Mouse (Mus musculus) midbrain, embryonic 13.5 days (tissue): ENCODE measurements at regions not wholly inside any gene's neighbourhood (a gene's known extent, or its start where the extent isn't known, plus 50 kb on each side); places are given as distances from the start of the nearest gene placed in this dataset.

ENCODE experiments used
- ATAC-seq: fragments of 200-750 bp; cut with Nextera tagmentation; 2 replicates; pipeline ENCODE4 v1.8.0; 2017; ENCODE audit warnings: mild to moderate bottlenecking, moderate TSS enrichment, moderate library complexity
- H3K27ac ChIP-seq: fragments of 300-500 bp; sonication (generic); 2 replicates; pipeline ENCODE4 v1.5.1; 2015; ENCODE audit warnings: inconsistent platforms, mild to moderate bottlenecking, moderate library complexity
- H3K27me3 ChIP-seq: fragments of 300-500 bp; sonication (generic); 2 replicates; pipeline ENCODE4 v1.6.1; 2015; ENCODE audit warnings: mild to moderate bottlenecking, inconsistent platforms
- H3K36me3 ChIP-seq: fragments of 300-500 bp; sonication (generic); 2 replicates; pipeline ENCODE4 v1.6.1; 2015; ENCODE audit warnings: mild to moderate bottlenecking, inconsistent platforms
- H3K4me1 ChIP-seq: fragments of 300-500 bp; sonication (generic); replicated peaks from 2 replicates; pipeline ENCODE4 v1.6.1; 2015; ENCODE audit warnings: inconsistent platforms
- H3K4me2 ChIP-seq: fragments of 300-500 bp; sonication (generic); replicated peaks from 2 replicates; pipeline ENCODE4 v1.6.1; 2015; ENCODE audit warnings: moderate library complexity, mild to moderate bottlenecking, inconsistent platforms
- H3K4me3 ChIP-seq: fragments of 300-500 bp; sonication (generic); replicated peaks from 2 replicates; pipeline ENCODE4 v1.5.1; 2015; ENCODE audit warnings: mild to moderate bottlenecking, inconsistent platforms
- H3K9ac ChIP-seq: fragments of 300-500 bp; sonication (generic); replicated peaks from 2 replicates; pipeline ENCODE4 v1.6.1; 2015; ENCODE audit warnings: mild to moderate bottlenecking, inconsistent platforms
- H3K9me3 ChIP-seq: fragments of 300-500 bp; sonication (generic); 2 replicates; pipeline ENCODE4 v1.6.1; 2016; ENCODE audit warnings: mild to moderate bottlenecking, inconsistent platforms
- WGBS: fragments of 180-500 bp; shearing (Covaris S2); methylation state at CpG from one replicate; pipeline ENCODE4 v1.1.7; 2015; 5-methylcytosine and 5-hydroxymethylcytosine counted together

- no peak for ATAC-seq
- no peak overlapping the region for H3K4me2 ChIP-seq
- H3K27me3 ChIP-seq: no peaks in the 10 kb centered on the region
- no peak overlapping the region for H3K9ac ChIP-seq
- no peaks in the 10 kb centered on the region for H3K36me3 ChIP-seq
- no peak overlapping the region for H3K4me3 ChIP-seq
- no peak overlapping the region for H3K27ac ChIP-seq
- H3K4me1 ChIP-seq: no peaks in the 10 kb centered on the region
- 82% methylated on average over 5 of the region's 5 CpGs for WGBS
- H3K9me3 ChIP-seq: 0 out of 2 replicates have a peak, but pooled peaks cover 3% of the 10 kb centered on the region
Observed at GRCm38 (mm10) chr14:36617987-36618386, 350.6 kb downstream of the Ccser2 start.

DNA sequence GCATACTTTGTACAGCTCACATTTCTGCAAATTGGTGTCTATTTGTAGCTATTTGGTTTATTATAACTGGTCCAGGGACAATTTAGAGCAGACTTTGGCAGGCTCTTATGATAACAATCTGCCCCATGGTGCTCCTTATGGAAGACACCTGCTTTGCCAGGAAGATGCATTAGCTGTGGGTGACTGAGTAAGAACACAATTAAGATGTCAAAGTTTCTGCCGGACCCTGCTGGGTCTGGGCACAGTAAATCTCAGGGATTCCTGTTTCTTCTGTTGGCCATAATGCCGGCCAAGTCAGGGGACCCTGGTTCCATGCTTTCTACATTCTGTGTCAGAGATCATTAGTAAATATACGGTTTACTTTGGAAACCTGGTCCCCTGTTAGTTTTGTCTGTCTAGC is 353.7 kb downstream of the Ccser2 start:
- Histone ChIP-seq H3K4me3 (no peak overlapping the region), H3K9me3 (no peaks in the 10 kb centered on the region), H3K27me3 (no peaks in the 10 kb centered on the region), H3K4me1 (no peaks in the 10 kb centered on the region), H3K27ac (no peak overlapping the region), H3K36me3 (no peaks in the 10 kb centered on the region), H3K9ac (no peak overlapping the region), H3K4me2 (no peak overlapping the region)
- no peak for ATAC-seq
- 81% methylated on average over 3 of the region's 3 CpGs for WGBS

- Histone ChIP-seq H3K4me2 (no peak overlapping the region), H3K9me3 (no peaks in the 10 kb centered on the region), H3K4me3 (no peak overlapping the region), H3K36me3 (no peaks in the 10 kb centered on the region), H3K9ac (no peak overlapping the region), H3K4me1 (no peaks in the 10 kb centered on the region), H3K27me3 (no peaks in the 10 kb centered on the region), H3K27ac (no peak overlapping the region)
- WGBS: 92% methylated on average over 3 of the region's 3 CpGs
- ATAC-seq: no peak
Observed at GRCm38 (mm10) chr14:36612860-36613259, 355.7 kb downstream of the Ccser2 start.

GRCm38 (mm10) chr14:36584065-36584635 is 384.4 kb downstream of the Ccser2 start:
- Histone ChIP-seq H3K36me3 (no peaks in the 10 kb centered on the region), H3K4me1 (no peaks in the 10 kb centered on the region), H3K9ac (no peak overlapping the region), H3K4me3 (no peak overlapping the region), H3K27me3 (no peaks in the 10 kb centered on the region), H3K27ac (no peak overlapping the region), H3K9me3 (no peaks in the 10 kb centered on the region), H3K4me2 (no peak overlapping the region)
- ATAC-seq: 0 out of 2 replicates have a peak, but pooled peaks have one; percentile 24
- 59% methylated on average over 4 of the region's 4 CpGs for WGBS

GRCm38 (mm10) chr14:36583338-36584064 is 385.1 kb downstream of the Ccser2 start:
- H3K4me3 ChIP-seq: no peak overlapping the region
- H3K4me2 ChIP-seq: no peak overlapping the region
- no peak overlapping the region for H3K9ac ChIP-seq
- 80% methylated on average over 3 of the region's 3 CpGs for WGBS
- no peak for ATAC-seq
- no peaks in the 10 kb centered on the region for H3K36me3 ChIP-seq
- H3K9me3 ChIP-seq: no peaks in the 10 kb centered on the region
- H3K27me3 ChIP-seq: no peaks in the 10 kb centered on the region
- H3K4me1 ChIP-seq: no peaks in the 10 kb centered on the region
- H3K27ac ChIP-seq: no peak overlapping the region

DNA sequence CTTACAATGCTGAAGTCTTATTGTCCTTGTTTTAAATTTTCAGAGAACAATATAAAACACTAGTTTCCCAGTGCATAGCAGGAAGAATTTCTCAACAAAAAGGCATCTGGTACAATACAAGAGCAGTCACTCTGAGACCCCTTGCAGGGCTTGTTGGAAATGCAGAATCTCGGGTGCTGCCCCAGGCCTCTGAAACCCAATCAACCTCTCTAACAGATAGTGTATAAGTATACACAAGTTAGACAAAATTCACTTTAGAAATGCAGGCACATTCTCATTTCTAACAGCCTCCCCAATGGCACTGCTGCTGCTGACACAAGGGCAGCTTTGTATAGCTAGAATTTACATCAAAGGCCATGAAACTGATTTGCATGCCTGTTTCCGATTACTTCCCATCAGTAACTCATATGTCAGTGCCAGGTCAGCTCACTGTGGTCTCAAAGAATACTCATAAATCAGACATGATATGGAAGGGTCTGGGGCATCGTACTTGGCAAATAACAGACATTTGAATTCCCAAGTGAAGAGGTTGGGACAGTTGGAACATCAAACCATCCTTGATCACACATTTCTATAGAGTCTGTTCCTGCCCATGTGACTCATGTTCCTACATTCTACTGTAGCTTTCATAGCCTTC is 405.2 kb downstream of the Ccser2 start:
- no peaks in the 10 kb centered on the region for H3K36me3 ChIP-seq
- ATAC-seq: no peak
- H3K27ac ChIP-seq: no peak overlapping the region
- no peak overlapping the region for H3K9ac ChIP-seq
- no peaks in the 10 kb centered on the region for H3K9me3 ChIP-seq
- no peak overlapping the region for H3K4me3 ChIP-seq
- 62% methylated on average over 3 of the region's 3 CpGs for WGBS
- no peaks in the 10 kb centered on the region for H3K27me3 ChIP-seq
- no peak overlapping the region for H3K4me2 ChIP-seq
- no peaks in the 10 kb centered on the region for H3K4me1 ChIP-seq

GRCm38 (mm10) chr14:36537402-36537801 is 431.2 kb downstream of the Ccser2 start:
- 89% methylated on average over 5 of the region's 5 CpGs for WGBS
- no peaks in the 10 kb centered on the region for H3K4me1 ChIP-seq
- no peaks in the 10 kb centered on the region for H3K9me3 ChIP-seq
- no peak overlapping the region for H3K4me3 ChIP-seq
- no peak overlapping the region for H3K9ac ChIP-seq
- no peak overlapping the region for H3K27ac ChIP-seq
- H3K27me3 ChIP-seq: no peaks in the 10 kb centered on the region
- no peaks in the 10 kb centered on the region for H3K36me3 ChIP-seq
- H3K4me2 ChIP-seq: no peak overlapping the region
- ATAC-seq: no peak

- Histone ChIP-seq H3K4me3 (no peak overlapping the region), H3K9me3 (no peaks in the 10 kb centered on the region), H3K27ac (no peak overlapping the region), H3K36me3 (no peaks in the 10 kb centered on the region), H3K9ac (no peak overlapping the region), H3K4me2 (no peak overlapping the region), H3K4me1 (no peaks in the 10 kb centered on the region), H3K27me3 (no peaks in the 10 kb centered on the region)
- 77% methylated on average over 1 of the region's 1 CpGs for WGBS
- no peak for ATAC-seq
Observed at GRCm38 (mm10) chr14:36527310-36527709, 432.6 kb downstream of the 4930474N05Rik start.

DNA sequence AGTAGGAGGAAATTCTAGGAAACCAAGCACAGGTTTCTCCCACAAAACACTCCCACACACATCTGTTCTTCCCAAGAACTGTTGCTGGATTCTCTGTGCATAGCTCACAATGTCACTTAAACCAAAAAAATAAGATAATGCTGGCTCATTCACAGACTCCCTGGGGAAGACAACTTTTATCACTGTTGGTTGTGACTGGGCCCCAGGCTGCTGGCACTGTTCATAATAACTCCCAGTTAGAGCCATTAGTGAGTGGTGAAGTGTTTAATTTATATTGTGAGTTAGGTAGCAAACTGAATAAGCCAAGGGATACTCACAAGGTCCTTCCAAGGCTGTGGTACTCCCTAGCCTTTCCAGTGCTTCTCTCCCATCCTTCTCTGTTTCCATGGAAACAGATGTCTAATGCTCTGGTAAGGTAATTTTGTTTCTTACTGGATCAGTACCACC is 430.9 kb downstream of the 4930474N05Rik start:
- no peaks in the 10 kb centered on the region for H3K9me3 ChIP-seq
- no peak overlapping the region for H3K4me2 ChIP-seq
- no peak overlapping the region for H3K4me3 ChIP-seq
- no peaks in the 10 kb centered on the region for H3K36me3 ChIP-seq
- ATAC-seq: no peak
- H3K27ac ChIP-seq: no peak overlapping the region
- H3K4me1 ChIP-seq: no peaks in the 10 kb centered on the region
- no peaks in the 10 kb centered on the region for H3K27me3 ChIP-seq
- H3K9ac ChIP-seq: no peak overlapping the region

DNA sequence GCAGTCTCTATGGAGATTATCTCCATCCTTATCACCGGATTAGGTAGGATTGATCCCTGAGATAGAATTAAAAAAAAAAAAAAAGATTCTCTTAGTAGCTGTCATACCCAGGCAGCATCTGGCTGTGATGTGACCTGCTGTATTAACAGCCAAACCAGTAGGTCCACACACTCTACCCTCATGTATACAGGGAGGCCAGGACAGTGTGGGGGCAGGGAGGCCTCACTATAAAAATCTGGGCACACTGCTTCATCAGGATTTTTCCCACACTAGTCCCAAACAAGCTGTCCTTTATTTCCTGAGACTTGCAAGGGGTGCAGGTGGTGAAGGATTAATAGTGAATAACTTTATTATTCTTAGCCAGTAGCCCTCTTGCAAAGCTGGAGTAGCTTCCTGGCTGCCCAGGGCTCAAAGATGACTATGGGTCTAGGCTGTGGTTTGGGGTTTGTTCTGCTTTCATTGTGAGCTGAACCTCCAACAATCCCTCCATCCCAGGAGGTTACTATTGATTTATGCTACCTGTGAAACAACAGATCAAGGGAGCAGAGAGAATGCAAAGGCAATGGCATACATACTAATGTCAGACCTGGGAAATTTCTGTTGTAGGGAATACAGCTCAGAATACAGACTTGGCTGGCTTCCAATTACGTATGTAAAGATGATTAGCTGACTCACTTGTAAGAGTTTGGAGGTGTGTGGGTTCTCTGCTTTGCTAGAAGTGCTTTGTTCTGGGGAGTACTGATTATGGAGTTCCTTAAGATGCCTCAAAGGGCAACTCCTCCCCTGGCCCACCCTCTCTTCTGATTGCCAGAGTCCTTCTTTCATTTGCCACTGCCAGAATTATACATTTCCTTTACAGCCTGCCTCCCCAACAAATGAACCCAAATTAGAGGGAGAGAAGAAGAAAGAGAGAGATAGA is 407.6 kb downstream of the 4930474N05Rik start:
- no peaks in the 10 kb centered on the region for H3K36me3 ChIP-seq
- no peak overlapping the region for H3K4me2 ChIP-seq
- H3K27me3 ChIP-seq: no peaks in the 10 kb centered on the region
- 70% methylated on average over 2 of the region's 2 CpGs for WGBS
- H3K9ac ChIP-seq: no peak overlapping the region
- peak; percentile 63; the same call in 1 of the 2 replicates for ATAC-seq
- H3K4me1 ChIP-seq: peaks cover 7% of the 10 kb centered on the region; the same call in 1 of the 2 replicates
- H3K9me3 ChIP-seq: no peaks in the 10 kb centered on the region
- H3K4me3 ChIP-seq: no peak overlapping the region
- no peak overlapping the region for H3K27ac ChIP-seq

DNA sequence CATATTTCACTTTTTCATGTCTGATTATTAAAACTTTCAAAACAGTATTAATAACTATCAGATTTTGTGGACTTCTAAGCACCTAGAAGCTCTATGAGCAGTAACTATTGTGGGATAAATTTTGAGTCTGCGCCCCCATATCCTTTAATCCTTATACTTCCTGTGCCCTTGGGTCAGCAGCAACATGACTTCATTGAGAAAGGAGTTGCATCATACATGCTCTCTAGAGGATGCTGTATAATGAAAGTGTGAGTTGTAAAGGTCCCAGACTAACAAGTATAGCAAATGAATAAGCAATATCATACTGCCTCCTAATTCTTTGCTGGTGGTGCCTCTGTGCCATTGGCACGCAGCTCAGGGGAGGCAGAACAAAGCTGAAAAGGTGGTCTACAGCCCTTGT is 404.6 kb downstream of the 4930474N05Rik start:
- no peak for ATAC-seq
- Histone ChIP-seq H3K27ac (no peak overlapping the region), H3K9ac (no peak overlapping the region), H3K4me2 (no peak overlapping the region), H3K4me3 (no peak overlapping the region), H3K9me3 (no peaks in the 10 kb centered on the region), H3K4me1 (peaks cover 7% of the 10 kb centered on the region; the same call in 1 of the 2 replicates), H3K36me3 (no peaks in the 10 kb centered on the region), H3K27me3 (no peaks in the 10 kb centered on the region)
- 87% methylated on average over 2 of the region's 2 CpGs for WGBS

GRCm38 (mm10) chr14:36485499-36485898 is 390.8 kb downstream of the 4930474N05Rik start:
- Histone ChIP-seq H3K27me3 (no peaks in the 10 kb centered on the region), H3K36me3 (no peaks in the 10 kb centered on the region), H3K4me1 (no peaks in the 10 kb centered on the region), H3K4me3 (no peak overlapping the region), H3K9ac (no peak overlapping the region), H3K4me2 (no peak overlapping the region), H3K9me3 (no peaks in the 10 kb centered on the region), H3K27ac (no peak overlapping the region)
- no peak for ATAC-seq
